In the genomic region with DNA sequence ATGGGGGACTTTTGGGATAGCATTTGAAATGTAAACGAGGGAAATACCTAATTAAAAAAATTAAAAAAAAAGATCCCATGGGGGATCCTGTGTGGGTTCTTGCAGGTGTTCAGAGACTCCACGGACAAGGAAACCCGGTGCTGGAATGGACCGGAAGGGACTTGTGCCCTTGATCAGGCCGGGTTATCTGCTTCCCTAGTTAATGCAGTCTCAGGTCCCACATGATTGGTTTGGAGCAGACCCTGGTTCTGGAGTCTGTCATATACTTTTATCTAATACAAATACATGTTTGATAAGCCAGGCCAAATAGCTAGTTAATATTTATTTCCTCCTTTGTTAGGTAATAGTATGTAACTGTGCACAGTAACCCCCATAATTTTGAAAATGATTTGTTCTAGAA, we compare ENCODE assay signal across 17 mouse cellular contexts.
"Had no signal": no experiment of that assay in that cellular context is flagged by ENCODE, and none has a peak within 500 bp of the region (broad histone marks: within the 10 kb centered on the region; RNA-seq: fewer than 3 reads in every experiment).

No protein-coding gene starts in this region.

- H3K27ac ChIP-seq: liver, embryonic 14.5 days; midbrain, embryonic 10.5 days; midbrain, embryonic 12.5 days; midbrain, embryonic 15.5 days; neural tube, embryonic 12.5 days had no signal

- DNase-seq: lung, adult 18-20 months; lung, embryonic 14.5 days; lung, postnatal 10 days; lung, postnatal 4 days; retina, postnatal 1 day; right cerebral cortex, adult 18-20 months; right cerebral cortex, postnatal 25 days; right cerebral cortex, postnatal 4 days; spleen, adult 18-20 months; thymus, adult 2 months; thymus, postnatal 25 days; thymus, postnatal 4 days had no signal

- H3K9me3 ChIP-seq: midbrain, embryonic 10.5 days; midbrain, embryonic 12.5 days; midbrain, embryonic 15.5 days; neural tube, embryonic 12.5 days had no signal

- H3K9ac ChIP-seq: liver, embryonic 14.5 days; lung, embryonic 14.5 days; midbrain, embryonic 12.5 days; midbrain, embryonic 15.5 days; neural tube, embryonic 12.5 days had no signal

- H3K4me1 ChIP-seq: midbrain, embryonic 10.5 days; midbrain, embryonic 12.5 days; midbrain, embryonic 15.5 days; neural tube, embryonic 12.5 days had no signal

- H3K4me3 ChIP-seq: midbrain, embryonic 10.5 days; midbrain, embryonic 12.5 days; midbrain, embryonic 15.5 days; neural tube, embryonic 12.5 days had no signal

- H3K36me3 ChIP-seq: midbrain, embryonic 10.5 days; midbrain, embryonic 12.5 days; midbrain, embryonic 15.5 days; neural tube, embryonic 12.5 days had no signal

- ATAC-seq: midbrain, embryonic 15.5 days had no signal

- H3K27me3 ChIP-seq: midbrain, embryonic 12.5 days; midbrain, embryonic 15.5 days; neural tube, embryonic 12.5 days had no signal

- H3K4me2 ChIP-seq: lung, embryonic 14.5 days; midbrain, embryonic 12.5 days; midbrain, embryonic 15.5 days; neural tube, embryonic 12.5 days had no signal
